Mouse (Mus musculus) midbrain, embryonic 14.5 days (tissue): ENCODE results near the gene Zfp90. TPM values are rescaled to one million over a fixed set of nuclear protein-coding genes. Genes with fewer than 3 reads are reported as not detected.

Source experiments
- ATAC-seq: fragments of 200-750 bp; cut with Nextera tagmentation; 2 replicates; pipeline ENCODE4 v1.8.0; 2017; ENCODE audit warnings: moderate number of reproducible peaks, moderate library complexity; ENCODE audit not compliant: low FRiP score, low TSS enrichment
- DNase-seq: peaks from one replicate; pipeline ENCODE4 v3.0.0-alpha.2; 2015
- H3K27ac ChIP-seq: fragments of 300-500 bp; sonication (generic); replicated peaks from 2 replicates; pipeline ENCODE4 v1.5.1; 2014; ENCODE audit warnings: mild to moderate bottlenecking, low read depth, low read length, moderate library complexity
- H3K27me3 ChIP-seq: fragments of 300-500 bp; sonication (generic); 2 replicates; pipeline ENCODE4 v1.6.1; 2014; ENCODE audit warnings: low read length, control low read depth, mixed read lengths; ENCODE audit not compliant: control insufficient read depth, insufficient read depth
- H3K36me3 ChIP-seq: fragments of 300-500 bp; sonication (generic); 2 replicates; pipeline ENCODE4 v1.6.1; 2014; ENCODE audit warnings: low read length, control low read depth; ENCODE audit not compliant: control insufficient read depth, insufficient read depth
- H3K4me1 ChIP-seq: fragments of 300-500 bp; sonication (generic); 2 replicates; pipeline ENCODE4 v1.6.1; 2014; ENCODE audit warnings: mild to moderate bottlenecking, antibody characterized with exemption, low read length, control low read depth; ENCODE audit not compliant: control insufficient read depth, insufficient read depth
- H3K4me2 ChIP-seq: fragments of 300-500 bp; sonication (generic); 2 replicates; pipeline ENCODE4 v1.6.1; 2014; ENCODE audit warnings: mild to moderate bottlenecking, low read length, moderate library complexity
- H3K4me3 ChIP-seq: fragments of 300-500 bp; sonication (generic); replicated peaks from 2 replicates; pipeline ENCODE4 v1.5.1; 2014; ENCODE audit warnings: low read depth, low read length
- H3K9ac ChIP-seq: fragments of 300-500 bp; sonication (generic); replicated peaks from 2 replicates; pipeline ENCODE4 v1.6.1; 2014; ENCODE audit warnings: mild to moderate bottlenecking, low read length, moderate library complexity
- H3K9me3 ChIP-seq: fragments of 300-500 bp; sonication (generic); 2 replicates; pipeline ENCODE4 v1.6.1; 2016; ENCODE audit warnings: low read length, control low read depth, mixed read lengths; ENCODE audit not compliant: control insufficient read depth
- WGBS: fragments of 180-500 bp; shearing (Covaris S2); extraction: QIAGEN DNeasy Blood & Tissue Kit; methylation state at CpG from one replicate; pipeline ENCODE4 v1.1.7; 2014; 5-methylcytosine and 5-hydroxymethylcytosine counted together
- polyA plus RNA-seq: library from polyadenylated mRNA; unstranded; fragments of >200 nt; fragmentation: Nextera tagmentation; extraction: Ambion mirVana; gene quantifications from 2 replicates; pipeline ENCODE4 v1.2.1, GENCODE M21; 2014

The Zfp90 gene
- polyA plus RNA-seq, 1 experiment from 2014 or later = 50.7 TPM

- ATAC-seq (no peak), DNase-seq (no peak)
- no peaks in the 10 kb centered on the region for H3K36me3 ChIP-seq
- H3K4me1 ChIP-seq = no peaks in the 10 kb centered on the region
- no peak overlapping the region for H3K9ac ChIP-seq
- no peak overlapping the region for H3K4me3 ChIP-seq
- no peaks in the 10 kb centered on the region for H3K27me3 ChIP-seq
- H3K4me2 ChIP-seq = no peak overlapping the region
- no peak overlapping the region for H3K27ac ChIP-seq
- no peaks in the 10 kb centered on the region for H3K9me3 ChIP-seq
- 73% methylated on average over 9 of the region's 9 CpGs for WGBS
Observed at GRCm38 (mm10) chr8:106387801-106388415, 27.2 kb upstream of the Zfp90 start.

- no peaks in the 10 kb centered on the region for H3K4me1 ChIP-seq
- no peak overlapping the region for H3K4me2 ChIP-seq
- 91% methylated on average over 4 of the region's 4 CpGs for WGBS
- no peaks in the 10 kb centered on the region for H3K9me3 ChIP-seq
- H3K36me3 ChIP-seq = no peaks in the 10 kb centered on the region
- H3K27me3 ChIP-seq = no peaks in the 10 kb centered on the region
- ATAC-seq = no peak
- no peak overlapping the region for H3K9ac ChIP-seq
- DNase-seq = no peak
- no peak overlapping the region for H3K4me3 ChIP-seq
- H3K27ac ChIP-seq = no peak overlapping the region
Observed at GRCm38 (mm10) chr8:106394493-106394892, 20.6 kb upstream of the Zfp90 start.

GRCm38 (mm10) chr8:106399694-106400093 is 15.4 kb upstream of the Zfp90 start:
- Histone ChIP-seq H3K27ac (no peak overlapping the region), H3K4me2 (no peak overlapping the region), H3K4me1 (no peaks in the 10 kb centered on the region), H3K4me3 (no peak overlapping the region), H3K27me3 (no peaks in the 10 kb centered on the region), H3K36me3 (no peaks in the 10 kb centered on the region), H3K9me3 (no peaks in the 10 kb centered on the region), H3K9ac (no peak overlapping the region)
- ATAC-seq (no peak), DNase-seq (peak; percentile 29)
- WGBS = 49% methylated on average over 8 of the region's 8 CpGs

- WGBS = 56% methylated on average over 5 of the region's 5 CpGs
Observed at GRCm38 (mm10) chr8:106400181-106400580, 14.9 kb upstream of the Zfp90 start.

GRCm38 (mm10) chr8:106403246-106403933 is 11.7 kb upstream of the Zfp90 start:
- ATAC-seq (no peak), DNase-seq (peak; percentile 74)
- no peaks in the 10 kb centered on the region for H3K4me1 ChIP-seq
- H3K36me3 ChIP-seq = no peaks in the 10 kb centered on the region
- no peak overlapping the region for H3K27ac ChIP-seq
- no peak overlapping the region for H3K4me2 ChIP-seq
- no peak overlapping the region for H3K9ac ChIP-seq
- H3K27me3 ChIP-seq = no peaks in the 10 kb centered on the region
- H3K4me3 ChIP-seq = no peak overlapping the region
- WGBS = 46% methylated on average over 12 of the region's 12 CpGs
- no peaks in the 10 kb centered on the region for H3K9me3 ChIP-seq

More at GRCm38 (mm10) chr8:106400181-106400580, 14.9 kb upstream of the Zfp90 start:
- DNase-seq = no peak
- no peak for ATAC-seq
- H3K4me1 ChIP-seq = no peaks in the 10 kb centered on the region
- H3K27ac ChIP-seq = no peak overlapping the region
- no peak overlapping the region for H3K9ac ChIP-seq
- H3K4me2 ChIP-seq = no peak overlapping the region
- no peaks in the 10 kb centered on the region for H3K9me3 ChIP-seq
- H3K36me3 ChIP-seq = no peaks in the 10 kb centered on the region
- H3K4me3 ChIP-seq = no peak overlapping the region
- no peaks in the 10 kb centered on the region for H3K27me3 ChIP-seq

- no peak overlapping the region for H3K4me2 ChIP-seq
- no peaks in the 10 kb centered on the region for H3K9me3 ChIP-seq
- ATAC-seq (no peak), DNase-seq (no peak)
- whole genome bisulfite sequencing = 36% methylated on average over 3 of the region's 3 CpGs
- H3K9ac ChIP-seq = no peak overlapping the region
- no peaks in the 10 kb centered on the region for H3K36me3 ChIP-seq
- no peaks in the 10 kb centered on the region for H3K27me3 ChIP-seq
- no peaks in the 10 kb centered on the region for H3K4me1 ChIP-seq
- H3K27ac ChIP-seq = no peak overlapping the region
- H3K4me3 ChIP-seq = no peak overlapping the region
Observed at GRCm38 (mm10) chr8:106404825-106405224, 10.3 kb upstream of the Zfp90 start.

- no peaks in the 10 kb centered on the region for H3K4me1 ChIP-seq
- no peaks in the 10 kb centered on the region for H3K9me3 ChIP-seq
- no peak overlapping the region for H3K9ac ChIP-seq
- ATAC-seq (no peak), DNase-seq (no peak)
- no peak overlapping the region for H3K4me2 ChIP-seq
- H3K27ac ChIP-seq = no peak overlapping the region
- no peak overlapping the region for H3K4me3 ChIP-seq
- WGBS = 79% methylated on average over 16 of the region's 16 CpGs
- H3K27me3 ChIP-seq = no peaks in the 10 kb centered on the region
- no peaks in the 10 kb centered on the region for H3K36me3 ChIP-seq
Observed at GRCm38 (mm10) chr8:106405810-106406209, 9.3 kb upstream of the Zfp90 start.

GRCm38 (mm10) chr8:106410055-106410454 is 5.1 kb upstream of the Zfp90 start:
- no peak overlapping the region for H3K4me2 ChIP-seq
- DNase-seq (no peak), ATAC-seq (no peak)
- H3K9ac ChIP-seq = no peak overlapping the region
- 71% methylated on average over 7 of the region's 7 CpGs for WGBS
- no peak overlapping the region for H3K27ac ChIP-seq
- no peaks in the 10 kb centered on the region for H3K9me3 ChIP-seq
- no peak overlapping the region for H3K4me3 ChIP-seq
- H3K27me3 ChIP-seq = no peaks in the 10 kb centered on the region
- H3K36me3 ChIP-seq = no peaks in the 10 kb centered on the region
- no peaks in the 10 kb centered on the region for H3K4me1 ChIP-seq

GRCm38 (mm10) chr8:106410564-106410963 is 4.6 kb upstream of the Zfp90 start:
- Histone ChIP-seq H3K27me3 (no peaks in the 10 kb centered on the region), H3K9me3 (no peaks in the 10 kb centered on the region), H3K4me2 (no peak overlapping the region), H3K9ac (no peak overlapping the region), H3K36me3 (no peaks in the 10 kb centered on the region), H3K27ac (no peak overlapping the region), H3K4me1 (no peaks in the 10 kb centered on the region), H3K4me3 (no peak overlapping the region)
- DNase-seq (no peak), ATAC-seq (no peak)
- 80% methylated on average over 7 of the region's 7 CpGs for WGBS
